Mouse (Mus musculus) CD4-positive helper T cell, adult 2 months (primary cell): ENCODE data around the gene Sp2.

Experiments
- DNase-seq: peaks from one replicate; pipeline ENCODE4 v3.0.0-alpha.2; 2012; ENCODE audit warnings: low read depth, missing footprints, low spot score

Gene Sp2

GRCm38 (mm10) chr11:96912682-96913081 is 70.1 kb downstream of the Sp2 start:
- DNase-seq = peak; percentile 75

GRCm38 (mm10) chr11:96910003-96910402 is 72.8 kb downstream of the Sp2 start:
- DNase-seq = peak; percentile 78

GRCm38 (mm10) chr11:96908594-96908993 is 74.2 kb downstream of the Sp2 start:
- DNase-seq = no peak

GRCm38 (mm10) chr11:96906431-96907161 is 76.2 kb downstream of the Sp2 start:
- no peak for DNase-seq
